Comparison of ENCODE assay signal across 21 mouse cellular contexts in the genomic region with DNA sequence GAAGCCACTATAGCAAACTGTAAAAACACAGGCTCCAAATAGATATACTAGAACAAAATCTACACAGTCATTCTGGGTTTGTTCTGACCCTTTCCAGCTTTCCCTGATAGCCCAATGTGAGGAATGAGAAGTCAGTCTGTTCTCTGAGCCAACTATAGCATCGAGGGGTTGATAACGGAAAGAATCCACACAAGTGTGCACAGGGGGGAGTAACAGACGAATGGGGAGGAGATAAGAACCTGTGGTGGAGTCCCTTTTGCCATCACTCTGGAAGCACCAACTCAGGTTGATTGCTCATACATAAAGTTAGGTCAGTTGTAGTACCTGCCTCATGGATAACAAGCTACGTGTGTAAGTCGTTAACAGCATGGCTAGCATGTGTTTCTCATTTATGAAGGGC.
"Had no signal": no experiment of that assay in that cellular context is flagged by ENCODE, and none has a peak within 500 bp of the region (broad histone marks: within the 10 kb centered on the region; RNA-seq: fewer than 3 reads in every experiment).

No protein-coding gene starts in this region.

- ATAC-seq: liver, postnatal 0 days; lung, postnatal 0 days; midbrain, embryonic 15.5 days had no signal

- H3K27ac ChIP-seq: limb, embryonic 13.5 days; liver, embryonic 14.5 days; midbrain, embryonic 12.5 days; midbrain, embryonic 15.5 days; neural tube, embryonic 12.5 days; neural tube, embryonic 15.5 days; stomach, postnatal 0 days had no signal

- H3K4me1 ChIP-seq: midbrain, embryonic 12.5 days; midbrain, embryonic 15.5 days; neural tube, embryonic 12.5 days; neural tube, embryonic 15.5 days had no signal

- H3K27me3 ChIP-seq: limb, embryonic 13.5 days; midbrain, embryonic 12.5 days; midbrain, embryonic 15.5 days; neural tube, embryonic 12.5 days; neural tube, embryonic 15.5 days had no signal

- H3K36me3 ChIP-seq: limb, embryonic 13.5 days; midbrain, embryonic 12.5 days; midbrain, embryonic 15.5 days; neural tube, embryonic 12.5 days; neural tube, embryonic 15.5 days had no signal

- H3K9me3 ChIP-seq: limb, embryonic 13.5 days; midbrain, embryonic 12.5 days; midbrain, embryonic 15.5 days; neural tube, embryonic 12.5 days; neural tube, embryonic 15.5 days had no signal

- H3K4me3 ChIP-seq: limb, embryonic 13.5 days; midbrain, embryonic 12.5 days; midbrain, embryonic 15.5 days; neural tube, embryonic 12.5 days; neural tube, embryonic 15.5 days had no signal

- H3K9ac ChIP-seq: limb, embryonic 13.5 days; liver, embryonic 14.5 days; liver, postnatal 0 days; lung, embryonic 14.5 days; midbrain, embryonic 12.5 days; midbrain, embryonic 15.5 days; neural tube, embryonic 12.5 days; neural tube, embryonic 15.5 days had no signal

- H3K4me2 ChIP-seq: limb, embryonic 13.5 days; lung, embryonic 14.5 days; midbrain, embryonic 12.5 days; midbrain, embryonic 15.5 days; neural tube, embryonic 12.5 days; neural tube, embryonic 15.5 days had no signal

- DNase-seq: kidney, adult 9 months; kidney, postnatal 14 days; kidney, postnatal 4 days; left cerebral cortex, postnatal 4 days; liver; liver, postnatal 0 days; lung, embryonic 14.5 days; right cerebral cortex, adult 18-20 months; right cerebral cortex, postnatal 14 days; right cerebral cortex, postnatal 4 days; thymus, adult 2 months; thymus, postnatal 14 days; thymus, postnatal 4 days had no signal
